Mouse (Mus musculus) common myeloid progenitor, adult 5-6 weeks (primary cell): ENCODE data around the gene Cntnap2. TPM values are rescaled to one million over a fixed set of nuclear protein-coding genes. Genes with fewer than 3 reads are reported as not detected.

ENCODE experiments used
- ATAC-seq: replicated peaks from 2 replicates; pipeline ENCODE4 v1.8.0; 2016; ENCODE audit warnings: low read depth, mild to moderate bottlenecking, moderate TSS enrichment, inconsistent platforms; ENCODE audit not compliant: poor library complexity, severe bottlenecking
- total RNA-seq: library from RNA; stranded (forward); fragments of 200-1000, 187-1606 nt; gene quantifications from 2 replicates; pipeline ENCODE4 v1.2.3, GENCODE M21; 2017

The Cntnap2 gene
- total RNA-seq, 1 experiment from 2014 or later, result not detected

DNA sequence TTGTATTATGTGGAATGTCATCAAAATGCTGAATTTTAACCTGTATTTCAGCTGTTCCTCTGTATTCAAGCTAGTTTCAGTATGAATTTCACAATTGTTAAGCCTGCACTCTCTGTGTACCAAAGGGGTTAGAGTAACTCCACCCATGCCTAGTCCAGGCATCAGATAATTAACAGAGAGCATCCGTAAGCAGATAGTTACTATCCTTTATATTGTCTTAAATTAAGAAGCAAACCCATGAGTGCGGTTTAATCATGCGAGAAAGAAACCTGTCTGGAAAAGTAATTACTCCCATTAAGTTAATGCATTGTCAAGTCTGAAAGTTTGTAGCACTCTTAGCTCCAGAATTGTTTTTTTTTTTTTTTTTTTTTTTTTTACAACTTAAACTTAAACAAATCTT is 258.3 kb downstream of the Cntnap2 start:
- no peak for ATAC-seq

DNA sequence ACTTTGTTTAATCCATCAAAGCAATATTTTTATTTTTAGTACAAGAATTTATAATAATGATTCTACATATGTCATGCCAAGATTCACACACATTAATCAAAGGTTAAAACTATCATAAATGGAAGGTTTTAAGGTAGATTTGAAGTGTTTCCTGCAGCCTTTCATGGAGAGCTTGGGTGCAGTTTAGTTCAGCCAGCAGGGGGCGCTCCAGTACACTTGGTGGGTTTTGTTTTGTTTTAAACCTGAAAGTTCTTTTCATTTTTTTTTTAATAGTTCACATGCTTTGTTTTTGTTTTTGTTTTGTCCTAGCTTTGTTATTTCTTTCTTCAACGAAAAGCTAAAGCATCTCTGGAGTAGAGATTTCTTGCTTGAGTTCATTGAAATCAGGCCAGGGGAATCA is 264.3 kb downstream of the Cntnap2 start:
- peak; percentile 65; the same call in 1 of the 2 replicates for ATAC-seq

DNA sequence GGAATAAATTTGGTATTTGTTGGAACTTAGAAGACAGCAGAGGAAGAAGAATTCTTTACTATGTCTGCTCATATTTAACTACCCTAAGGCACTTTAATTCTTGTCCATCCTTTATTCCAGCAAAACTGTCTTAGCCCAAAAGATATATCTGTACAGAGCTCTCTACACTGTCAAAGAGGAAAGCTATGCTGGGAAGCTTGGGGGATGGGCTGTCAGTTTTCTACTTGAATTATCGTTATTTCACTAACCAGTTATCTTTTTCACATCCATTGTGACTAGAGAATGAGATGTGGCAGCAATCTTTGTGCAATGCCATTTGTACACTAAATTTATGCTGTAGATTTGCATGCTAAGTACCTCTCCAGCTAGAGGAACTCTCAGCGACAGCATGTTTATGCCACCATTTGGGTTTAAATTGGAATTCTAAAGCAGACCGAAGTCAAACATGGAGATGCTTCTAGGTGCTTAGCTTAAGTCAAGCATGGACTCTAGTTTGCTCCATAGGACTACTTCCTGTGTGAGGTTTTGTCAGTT is 268.9 kb downstream of the Cntnap2 start:
- no peak for ATAC-seq

DNA sequence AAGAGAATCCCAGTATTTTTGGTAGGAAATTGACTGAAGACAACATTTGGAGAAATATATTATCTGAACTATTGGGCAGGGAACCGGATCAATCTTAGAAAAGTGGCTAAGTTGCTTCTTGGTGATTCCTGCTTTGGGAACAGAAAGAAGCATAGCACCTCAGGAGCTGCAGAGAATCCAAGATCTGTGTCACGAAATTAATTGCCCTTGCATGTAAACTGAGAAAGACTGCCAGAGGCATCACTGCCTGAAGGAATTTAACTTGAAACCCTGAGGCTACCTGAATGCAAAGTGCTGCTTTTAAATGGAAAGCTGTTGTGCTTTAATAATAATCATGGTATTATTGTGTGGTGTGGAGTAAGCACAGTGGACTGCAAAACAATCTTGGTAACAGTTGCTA is 286.2 kb downstream of the Cntnap2 start:
- no peak for ATAC-seq

DNA sequence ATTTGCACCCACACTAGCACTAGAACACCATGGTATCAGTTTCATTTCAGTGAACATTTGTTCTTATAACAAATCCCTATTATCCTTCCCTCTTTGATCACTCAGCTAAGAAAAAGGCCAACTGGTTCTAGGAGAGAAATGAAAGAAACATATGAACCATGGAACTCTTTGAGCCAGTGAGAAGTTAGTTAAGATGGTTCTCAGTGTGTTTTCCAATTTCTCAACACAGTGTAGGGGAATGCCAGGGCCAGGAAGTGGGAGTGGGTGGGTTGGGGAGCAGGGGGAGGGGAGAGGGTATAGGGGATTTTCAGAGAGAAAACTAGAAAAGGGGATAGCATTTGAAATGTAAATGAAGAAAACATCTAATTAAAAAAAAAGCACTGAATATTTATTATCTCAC is 286.8 kb downstream of the Cntnap2 start:
- ATAC-seq, result no peak

DNA sequence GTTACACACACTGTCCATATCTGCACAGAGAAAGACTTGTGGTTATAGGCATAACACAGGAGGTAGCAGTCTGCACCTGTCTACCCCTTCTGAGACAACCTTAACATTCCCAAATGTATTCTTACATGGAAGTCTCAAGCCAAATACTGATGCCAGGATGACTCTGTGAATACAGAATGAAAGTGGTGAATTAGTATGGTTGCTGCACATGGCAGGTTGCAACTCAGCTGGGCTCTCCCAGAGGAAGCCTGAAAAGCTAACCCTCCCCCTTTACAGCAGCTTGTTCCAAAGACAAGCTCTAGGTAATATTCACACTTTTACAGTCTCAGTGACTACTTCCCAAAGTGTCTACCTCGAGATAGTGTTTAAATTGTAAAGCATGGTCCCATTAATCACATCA is 307.3 kb downstream of the Cntnap2 start:
- no peak for ATAC-seq

DNA sequence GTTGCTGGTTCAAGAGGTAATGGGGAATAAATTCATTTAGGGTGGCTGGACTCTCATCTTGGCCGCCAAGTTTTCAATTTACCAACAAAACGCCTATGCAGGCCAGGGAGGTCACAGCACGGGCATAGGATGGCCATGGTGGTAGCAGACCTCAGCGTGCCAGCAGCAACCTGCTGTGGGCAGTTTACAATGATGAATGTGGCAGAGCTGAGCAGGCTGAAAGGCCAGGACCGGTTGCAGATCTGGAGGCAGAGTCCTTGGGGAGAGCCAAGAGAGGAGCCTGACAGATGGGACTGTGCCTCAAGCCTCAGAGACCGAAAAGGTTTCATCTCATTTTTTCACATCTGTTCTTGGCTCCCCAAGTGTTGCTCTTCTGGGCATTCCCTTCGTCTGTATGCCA is 322.0 kb downstream of the Cntnap2 start:
- no peak for ATAC-seq

DNA sequence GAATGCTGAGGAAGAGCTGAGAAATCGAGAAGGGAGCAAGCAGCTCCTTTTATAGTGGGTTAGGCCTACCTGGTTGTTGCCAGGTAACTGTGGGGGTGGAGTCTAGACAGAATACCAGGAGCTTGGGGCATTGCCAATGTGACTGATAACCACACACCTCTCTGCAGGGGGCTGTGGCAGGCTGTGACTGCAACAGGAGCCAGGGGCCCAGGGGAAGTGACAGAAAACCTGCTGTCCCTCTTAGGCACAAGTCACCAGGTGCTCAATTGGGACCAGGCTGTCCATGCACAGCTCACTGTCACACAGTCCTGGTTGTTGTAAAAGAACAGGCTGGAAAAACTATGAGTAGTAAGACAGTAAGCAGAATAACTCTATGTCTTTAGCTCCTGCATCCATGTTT is 329.9 kb downstream of the Cntnap2 start:
- ATAC-seq, result no peak

DNA sequence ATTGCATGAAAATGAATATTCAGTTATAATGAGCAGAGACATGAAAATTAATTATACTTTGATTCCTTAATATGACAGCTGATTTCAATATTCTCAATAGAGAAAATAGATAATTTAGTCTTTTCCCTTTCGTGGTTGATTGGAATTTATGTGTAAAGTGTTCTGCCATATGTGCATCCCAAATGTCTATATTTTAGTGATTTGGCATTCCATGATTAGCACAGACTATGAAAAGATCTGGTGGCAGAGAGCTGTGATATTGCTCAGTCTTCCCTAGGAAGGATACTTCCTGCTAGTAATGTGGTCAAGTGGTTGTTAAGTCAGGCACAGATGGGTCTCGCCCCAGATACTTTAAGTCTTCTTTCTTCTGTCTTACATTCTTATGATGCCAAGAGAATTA is 354.5 kb downstream of the Cntnap2 start:
- no peak for ATAC-seq

DNA sequence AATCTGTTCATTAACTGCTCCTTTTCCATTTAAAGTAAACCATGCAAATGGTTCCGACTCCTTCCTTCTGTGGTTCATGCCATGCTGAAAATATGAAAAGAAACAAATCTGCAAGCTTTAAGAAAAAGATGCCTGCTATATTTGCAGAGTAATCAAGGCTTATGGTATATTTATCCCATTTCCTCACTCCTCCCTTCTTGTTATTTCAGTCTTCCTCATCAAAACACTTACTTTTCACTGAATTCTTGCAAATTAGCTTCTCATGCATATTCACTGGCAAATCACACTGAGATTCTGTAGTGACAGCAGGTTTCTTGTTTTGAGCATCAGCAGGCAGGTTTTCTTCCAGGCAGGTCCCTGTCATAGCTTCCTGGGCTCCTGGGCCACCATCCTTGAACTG is 396.3 kb downstream of the Cntnap2 start:
- no peak for ATAC-seq

DNA sequence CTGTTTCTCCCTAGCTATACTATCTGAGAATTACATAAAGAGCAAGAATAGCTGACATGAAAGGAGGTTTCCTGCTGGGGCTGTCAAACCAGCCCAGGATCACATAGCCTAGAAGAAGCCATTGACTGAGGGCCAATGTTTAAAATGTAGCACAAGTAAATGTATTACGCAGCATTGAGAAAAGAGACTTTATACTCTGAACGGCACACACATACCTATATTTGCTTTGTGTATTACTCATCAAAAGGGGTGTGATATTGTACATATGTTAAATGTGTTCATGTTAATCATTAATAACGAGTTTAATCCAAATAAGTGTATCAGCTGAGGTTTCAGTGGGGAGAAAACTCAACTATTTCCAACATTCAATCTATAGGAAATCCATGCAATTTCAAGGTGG is 459.1 kb downstream of the Cntnap2 start:
- ATAC-seq, result no peak

DNA sequence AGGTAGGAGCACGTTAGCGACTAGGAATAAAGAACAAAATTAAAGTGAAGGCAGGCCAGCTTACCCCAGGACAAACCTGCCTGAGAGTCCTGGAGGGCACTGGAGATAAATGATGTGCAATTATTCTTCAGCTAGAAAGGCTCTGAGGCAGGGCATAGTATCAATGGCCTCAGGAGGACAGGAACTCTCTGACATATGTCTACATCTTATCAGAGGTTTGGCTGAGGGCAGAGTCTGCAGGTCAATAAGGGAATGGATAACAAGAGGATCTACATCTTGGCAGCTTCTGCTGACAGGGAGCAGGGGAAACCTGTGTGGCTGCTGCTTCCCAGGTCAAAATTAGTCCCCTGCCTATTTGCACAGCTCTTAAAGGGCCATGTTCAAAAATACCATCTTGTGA is 477.8 kb downstream of the Cntnap2 start:
- no peak for ATAC-seq

DNA sequence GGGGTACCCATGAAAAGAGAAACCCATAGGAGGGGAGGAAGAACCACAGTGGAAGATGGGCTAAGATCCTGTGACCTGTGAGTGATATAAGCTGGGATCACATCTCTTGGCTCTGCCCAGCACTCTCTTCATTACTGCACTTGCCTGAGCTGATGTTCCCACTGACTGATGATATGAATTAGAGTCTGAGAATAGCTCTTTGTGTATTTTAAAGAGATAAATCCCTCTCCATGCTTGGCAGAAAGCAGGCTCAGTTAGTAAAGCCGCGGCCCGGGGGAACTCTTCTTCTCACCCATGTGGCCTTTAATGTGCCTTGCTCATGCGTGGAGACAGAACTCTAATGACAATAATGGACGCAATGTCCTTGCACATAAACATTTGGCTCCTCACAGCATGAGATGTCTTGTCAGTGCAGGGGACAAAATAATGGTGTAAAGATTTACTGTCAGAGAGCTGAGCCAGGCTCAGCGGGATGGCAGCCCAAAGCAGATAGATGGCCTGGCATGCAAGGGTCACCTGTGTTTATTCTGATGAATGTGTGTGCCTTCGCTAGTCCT is 485.2 kb downstream of the Cntnap2 start:
- ATAC-seq, result no peak

DNA sequence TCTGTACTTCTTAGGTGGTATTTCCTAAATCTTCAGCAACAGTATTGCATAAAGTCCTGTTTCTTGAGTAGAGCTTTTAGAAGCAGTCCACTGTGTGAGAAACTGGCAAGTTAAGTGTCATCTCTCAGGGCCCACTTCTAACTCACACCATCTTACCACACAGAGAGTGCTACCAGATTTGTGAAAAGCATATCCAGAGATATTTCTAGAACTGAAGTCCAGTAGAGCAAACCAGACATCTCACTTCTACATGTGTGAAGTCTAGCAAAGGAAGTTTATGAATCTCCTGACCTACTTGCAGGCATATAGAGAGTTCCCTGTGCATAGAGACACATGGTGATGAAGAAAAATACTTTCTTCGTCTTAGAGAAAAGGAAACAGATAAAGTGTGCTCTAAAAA is 500.6 kb downstream of the Cntnap2 start:
- no peak for ATAC-seq

DNA sequence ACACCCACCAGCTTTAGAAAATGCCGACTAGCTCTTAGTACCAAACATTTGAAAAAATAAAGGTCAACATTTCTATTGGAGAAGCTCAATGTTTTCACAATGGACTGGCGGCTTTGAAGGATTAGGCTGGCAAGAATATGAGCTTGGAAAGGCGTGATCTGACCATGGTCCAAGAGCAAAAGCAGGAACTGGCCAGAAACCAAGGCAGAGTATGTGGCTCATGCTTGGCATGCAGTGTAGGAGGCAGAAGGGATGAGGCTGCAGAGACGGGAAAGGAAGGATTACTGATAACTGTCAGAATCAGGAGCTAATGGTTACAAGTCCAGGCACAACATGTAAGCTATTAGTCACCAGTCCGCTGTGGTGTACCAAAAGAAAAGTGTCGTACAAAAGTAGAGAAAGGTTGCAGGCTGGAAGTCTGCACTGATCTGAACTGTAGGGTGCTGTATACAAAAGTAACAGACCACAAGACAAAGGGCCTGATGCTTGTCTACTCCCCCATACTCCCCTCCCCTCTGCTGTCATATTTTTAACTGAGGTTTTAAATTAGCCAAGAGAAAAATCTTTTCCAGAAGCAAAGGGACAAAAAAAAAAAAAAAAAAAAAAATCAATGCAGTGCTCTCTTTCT is 525.4 kb downstream of the Cntnap2 start:
- no peak for ATAC-seq

DNA sequence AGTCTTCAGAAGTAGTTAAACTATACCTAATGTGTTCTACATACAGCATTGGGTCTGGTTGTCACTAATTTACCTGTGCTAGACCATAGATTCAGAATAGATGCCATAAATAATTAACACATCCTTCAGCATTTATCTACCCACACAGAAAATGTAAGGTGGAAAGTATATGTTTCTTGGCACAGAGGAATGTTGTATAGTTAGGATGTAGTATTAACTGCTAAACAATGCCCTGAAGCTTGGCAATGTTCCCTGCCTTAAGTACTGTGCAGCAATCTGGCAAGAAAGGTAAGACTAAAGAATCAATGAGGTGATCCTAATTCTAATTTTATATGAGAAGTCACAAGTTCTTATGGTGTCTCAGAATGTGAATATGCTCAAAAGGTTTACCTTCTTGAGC is 529.9 kb downstream of the Cntnap2 start:
- ATAC-seq, result no peak

DNA sequence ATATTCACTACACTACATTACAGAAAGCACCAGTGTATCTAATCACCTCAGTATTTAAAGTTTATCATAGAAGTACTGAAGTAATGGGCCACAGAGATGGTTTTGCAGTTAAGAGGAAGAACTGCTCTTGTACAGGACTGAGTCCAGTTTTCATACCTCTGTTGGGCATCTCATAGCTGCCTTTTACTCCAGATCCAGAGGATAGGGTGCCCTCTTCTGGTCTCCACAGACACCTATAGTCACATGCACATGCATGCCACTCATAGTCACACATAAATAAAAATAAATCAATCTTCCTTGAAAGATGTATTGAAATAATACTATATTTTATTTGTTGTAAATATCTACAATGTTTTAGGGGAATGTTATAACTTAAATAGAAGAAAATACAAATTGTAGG is 587.9 kb downstream of the Cntnap2 start:
- no peak for ATAC-seq

DNA sequence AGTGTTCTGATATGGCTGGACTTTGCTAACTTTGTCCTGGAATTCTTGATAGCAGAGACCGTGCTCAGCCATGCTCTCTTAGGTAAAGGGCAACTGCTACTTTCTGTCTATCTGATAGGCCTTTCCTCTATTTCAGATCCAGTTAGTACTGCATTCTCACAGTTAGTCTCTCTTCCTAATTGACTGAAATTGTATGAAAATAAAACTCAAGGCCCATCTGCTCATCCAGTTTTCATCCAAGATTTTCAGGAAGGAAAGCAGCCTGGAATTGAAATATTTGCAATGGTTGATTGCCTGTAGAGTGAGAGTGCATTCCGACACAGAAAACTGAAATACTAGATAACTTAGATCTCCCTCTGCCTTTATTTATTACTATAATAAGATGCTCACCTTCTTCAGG is 589.3 kb downstream of the Cntnap2 start:
- ATAC-seq, result no peak

DNA sequence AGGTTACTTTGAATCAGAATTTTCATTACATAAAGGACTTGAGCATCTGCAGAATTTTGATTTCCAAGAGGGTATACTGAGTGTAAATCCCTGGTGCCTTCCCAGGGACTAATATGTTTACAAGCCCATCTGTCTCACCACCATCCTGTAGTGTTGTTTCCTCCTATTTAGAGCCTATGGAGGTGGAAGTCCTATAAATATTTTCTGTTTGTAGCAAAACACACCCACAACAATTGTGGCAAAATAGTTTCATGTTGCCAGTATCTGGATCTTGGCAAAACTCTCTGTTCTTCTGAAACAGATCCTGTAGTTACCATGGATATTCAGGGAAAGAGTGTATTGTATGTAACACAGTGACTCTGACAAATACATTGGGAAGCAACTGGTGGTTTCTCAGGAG is 641.1 kb downstream of the Cntnap2 start:
- ATAC-seq, result no peak

DNA sequence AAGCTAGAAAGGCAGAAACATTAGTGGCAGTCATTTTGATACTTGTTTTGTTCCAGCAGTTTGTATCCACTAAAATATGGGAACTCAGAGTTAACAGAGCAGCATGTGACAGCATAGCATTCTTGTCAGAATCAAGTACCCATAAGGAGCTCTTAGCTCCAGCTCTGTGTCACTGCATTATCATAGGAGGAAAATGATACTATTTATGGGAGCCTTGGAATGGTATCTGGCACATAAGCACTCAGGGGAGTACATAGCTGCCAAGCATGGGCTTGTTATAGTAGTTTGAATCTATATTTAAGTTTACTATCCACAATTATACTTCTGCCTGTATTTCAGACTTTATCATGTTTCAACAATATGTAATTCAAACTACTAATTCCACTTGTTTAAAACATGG is 732.5 kb downstream of the Cntnap2 start:
- no peak for ATAC-seq

DNA sequence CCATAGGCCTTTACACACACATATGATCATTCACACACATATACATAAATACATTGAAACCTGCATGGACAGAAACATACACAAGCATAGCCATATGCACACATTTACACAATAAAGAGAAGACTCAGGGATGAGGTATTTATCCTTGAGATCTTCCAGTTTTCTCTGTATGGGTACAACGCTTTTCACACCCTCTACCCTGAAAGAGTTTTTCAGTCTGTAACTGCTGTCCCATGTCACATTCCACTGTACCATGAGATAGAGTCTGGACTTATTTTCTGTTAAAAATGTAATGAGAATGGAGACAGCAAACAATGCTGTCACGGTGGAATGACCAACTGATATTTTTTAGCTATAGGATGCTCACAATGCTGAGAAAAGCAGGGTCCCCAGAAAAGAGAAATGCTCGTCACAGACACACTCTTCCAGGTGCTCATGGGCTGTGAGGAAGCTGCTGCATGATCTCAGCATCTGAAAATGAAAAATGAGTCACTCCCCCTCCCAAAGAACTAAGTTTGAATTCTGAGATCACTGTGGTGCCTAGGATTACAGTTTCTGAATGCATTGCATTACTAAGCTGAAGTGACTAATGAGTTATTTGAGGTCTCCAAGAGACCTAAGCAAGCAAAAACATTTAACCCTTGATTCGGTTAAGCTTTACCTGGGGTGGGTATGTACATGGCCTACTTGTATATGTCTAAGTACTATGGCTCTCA is 782.6 kb downstream of the Cntnap2 start:
- no peak for ATAC-seq

DNA sequence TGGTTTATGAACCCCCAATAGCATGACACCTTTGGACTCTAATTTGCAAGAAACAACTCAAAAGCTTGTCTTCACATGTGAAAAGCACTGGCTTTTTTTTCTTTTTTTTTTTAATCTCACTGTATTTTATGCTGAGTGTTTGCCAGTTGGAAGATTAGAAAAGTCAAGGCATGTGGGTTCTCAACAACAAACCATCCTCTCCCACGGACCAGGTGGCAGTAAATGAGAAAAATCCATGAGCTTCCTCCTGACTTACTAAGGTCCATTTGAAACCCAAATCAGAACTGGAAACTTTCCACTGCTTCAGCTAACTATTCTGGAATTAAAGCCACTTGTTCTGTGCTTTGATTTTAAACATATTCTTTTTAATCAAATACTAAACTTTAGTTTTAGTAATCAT is 784.6 kb downstream of the Cntnap2 start:
- no peak for ATAC-seq
